Comparison of ENCODE assay signal across 10 mouse cellular contexts in genomic region chr11:78531046-78531445, GRCm38 (mm10). TPM values are rescaled to one million over a fixed set of nuclear protein-coding genes. Genes with fewer than 3 reads are reported as not detected.
DNase-seq lines count a peak whose midpoint lies in the region; ATAC-seq and TF ChIP-seq lines count a peak whose summit lies in the region.
"Had no signal": no experiment of that assay in that cellular context is flagged by ENCODE, and none has a peak within 500 bp of the region (broad histone marks: within the 10 kb centered on the region; RNA-seq: fewer than 3 reads in every experiment).

No protein-coding gene starts in this region.

- 0 out of 2 replicates have a peak overlapping the region, but pooled peaks have one; percentile 24 for H3K9ac ChIP-seq in intestine, embryonic 16.5 days (ENCODE audit: low read depth, low read length)
- no peak overlapping the region for H3K9ac ChIP-seq in lung, embryonic 16.5 days (ENCODE audit: low read length)

- no peaks in the 10 kb centered on the region for H3K9me3 ChIP-seq in intestine, embryonic 16.5 days (ENCODE audit: control insufficient read depth, low read length)
- H3K9me3 ChIP-seq in lung, embryonic 16.5 days (ENCODE audit: control insufficient read depth, low read length) = no peaks in the 10 kb centered on the region

- no peak for TF ChIP-seq CTCF in layer of hippocampus, adult 2 months (conservative IDR thresholded peaks at IDR 0.05)

- H3K4me3 ChIP-seq in layer of hippocampus, adult 2 months = no peak overlapping the region
- H3K4me3 ChIP-seq in intestine, embryonic 16.5 days (ENCODE audit: low read length) = no peak overlapping the region
- no peak overlapping the region for H3K4me3 ChIP-seq in lung, embryonic 16.5 days (ENCODE audit: low read length)
- H3K4me3 ChIP-seq: erythroblast, embryonic 14.5 days had no signal

- H3K36me3 ChIP-seq in intestine, embryonic 16.5 days (ENCODE audit: control insufficient read depth, insufficient read depth, low read length) = peaks cover 14% of the 10 kb centered on the region; the same call in 1 of the 2 replicates
- H3K36me3 ChIP-seq in lung, embryonic 16.5 days (ENCODE audit: control insufficient read depth, insufficient read depth, low read length) = peaks cover 33% of the 10 kb centered on the region

- peak overlapping the region; percentile 53; the same call in 1 of the 2 replicates for H3K27ac ChIP-seq in layer of hippocampus, adult 2 months
- H3K27ac ChIP-seq in intestine, embryonic 16.5 days (ENCODE audit: low read length) = peak overlapping the region; percentile 73
- peak overlapping the region; percentile 78 for H3K27ac ChIP-seq in lung, embryonic 16.5 days (ENCODE audit: low read length)

- no peaks in the 10 kb centered on the region for H3K27me3 ChIP-seq in intestine, embryonic 16.5 days (replicated peaks; ENCODE audit: control insufficient read depth, insufficient read depth, low read length)
- no peaks in the 10 kb centered on the region for H3K27me3 ChIP-seq in lung, embryonic 16.5 days (ENCODE audit: control insufficient read depth, insufficient read depth, low read depth, low read length)

- 60% methylated on average over 6 of the region's 6 CpGs for WGBS in intestine, embryonic 16.5 days
- 44% methylated on average over 6 of the region's 6 CpGs for WGBS in lung, embryonic 16.5 days

- DNase-seq in layer of hippocampus, adult 2 months (ENCODE audit: low spot score in 2 of 2) = no peak
- no peak for DNase-seq in layer of hippocampus, adult 9-11 months
- peak; percentile 51 for DNase-seq in gastrocnemius, postnatal 14 days
- no peak for DNase-seq in right cerebral cortex, postnatal 14 days
- no peak for DNase-seq in thymus, postnatal 36 days
- no peak for DNase-seq in frontal cortex, postnatal 36 days (ENCODE audit: low spot score in 2 of 2)
- DNase-seq: layer of hippocampus, postnatal 36 days had no signal

- intact Hi-C loops in gastrocnemius, postnatal 14 days (cut with DNase I; ENCODE audit: low total_unique reads) = no loop called here

- H3K4me1 ChIP-seq in intestine, embryonic 16.5 days (ENCODE audit: control insufficient read depth, insufficient read depth, low read length) = peaks cover 9% of the 10 kb centered on the region
- peaks cover 12% of the 10 kb centered on the region for H3K4me1 ChIP-seq in lung, embryonic 16.5 days (replicated peaks; ENCODE audit: control insufficient read depth, insufficient read depth, low read length)

- H3K4me2 ChIP-seq in intestine, embryonic 16.5 days (ENCODE audit: low read depth, low read length) = no peak overlapping the region
- 0 out of 2 replicates have a peak overlapping the region, but pooled peaks have one; percentile 22 for H3K4me2 ChIP-seq in lung, embryonic 16.5 days (ENCODE audit: low read depth, low read length)

- no peak for ATAC-seq in intestine, embryonic 16.5 days
- no peak for ATAC-seq in lung, embryonic 16.5 days (ENCODE audit: low read depth)

RNA-seq across cellular contexts. Expression of gene Tnfaip1, which starts 5.1 kb away (rescaled TPM):
- 10 to 100 TPM; 29.9 to 31.3 TPM for total RNA-seq in layer of hippocampus, adult 2 months (2021)
- 10 to 100 TPM; 33.7 to 36.5 TPM for total RNA-seq in gastrocnemius, postnatal 14 days (2021)
- polyA plus RNA-seq in intestine, embryonic 16.5 days (2015; fragmentation: Nextera tagmentation; extraction: Ambion mirVana) = 86.4 and 88.6 TPM in 2 replicates
- polyA plus RNA-seq in lung, embryonic 16.5 days (2015; fragmentation: Nextera tagmentation; extraction: Ambion mirVana) = 80.2 and 85.1 TPM in 2 replicates

RNA-seq across cellular contexts. Expression of gene Ift20, which starts 5.1 kb away (rescaled TPM):
- total RNA-seq in layer of hippocampus, adult 2 months (2021) = 10 to 100 TPM; 77.7 to 80.2 TPM
- 10 to 100 TPM; 18.0 to 25.1 TPM for total RNA-seq in gastrocnemius, postnatal 14 days (2021)
- 118 and 124 TPM in 2 replicates for polyA plus RNA-seq in intestine, embryonic 16.5 days (2015; fragmentation: Nextera tagmentation; extraction: Ambion mirVana)
- polyA plus RNA-seq in lung, embryonic 16.5 days (2015; fragmentation: Nextera tagmentation; extraction: Ambion mirVana) = 145 and 154 TPM in 2 replicates

RNA-seq across cellular contexts. Expression of gene Poldip2, which starts 19.1 kb away (rescaled TPM):
- 100 to 1,000 TPM; 121 to 122 TPM for total RNA-seq in layer of hippocampus, adult 2 months (2021)
- 100 to 1,000 TPM; 102 to 113 TPM for total RNA-seq in gastrocnemius, postnatal 14 days (2021)
- 135 and 146 TPM in 2 replicates for polyA plus RNA-seq in intestine, embryonic 16.5 days (2015; fragmentation: Nextera tagmentation; extraction: Ambion mirVana)
- polyA plus RNA-seq in lung, embryonic 16.5 days (2015; fragmentation: Nextera tagmentation; extraction: Ambion mirVana) = 142 TPM in 2 replicates

RNA-seq across cellular contexts. Expression of gene Tmem199, which starts 19.1 kb away (rescaled TPM):
- total RNA-seq in layer of hippocampus, adult 2 months (2021) = 10 to 100 TPM; 44.2 to 45.7 TPM
- total RNA-seq in gastrocnemius, postnatal 14 days (2021) = 10 to 100 TPM; 13.4 to 15.0 TPM
- 60.6 and 62.2 TPM in 2 replicates for polyA plus RNA-seq in intestine, embryonic 16.5 days (2015; fragmentation: Nextera tagmentation; extraction: Ambion mirVana)
- 44.9 and 48.3 TPM in 2 replicates for polyA plus RNA-seq in lung, embryonic 16.5 days (2015; fragmentation: Nextera tagmentation; extraction: Ambion mirVana)

RNA-seq across cellular contexts. Expression of gene Tmem97, which starts 19.5 kb away (rescaled TPM):
- total RNA-seq in layer of hippocampus, adult 2 months (2021) = 10 to 100 TPM; 10.6 to 12.2 TPM
- total RNA-seq in gastrocnemius, postnatal 14 days (2021) = 1 to 10 TPM; 5.4 to 9.7 TPM
- 228 and 248 TPM in 2 replicates for polyA plus RNA-seq in intestine, embryonic 16.5 days (2015; fragmentation: Nextera tagmentation; extraction: Ambion mirVana)
- 64.7 and 71.5 TPM in 2 replicates for polyA plus RNA-seq in lung, embryonic 16.5 days (2015; fragmentation: Nextera tagmentation; extraction: Ambion mirVana)
